Mouse (Mus musculus) liver, postnatal 0 days (tissue): ENCODE measurements around the gene Nat14. TPM values are rescaled to one million over a fixed set of nuclear protein-coding genes. Genes with fewer than 3 reads are reported as not detected.

Experiments
- ATAC-seq: fragments of 200-750 bp; cut with Nextera tagmentation; 2 replicates; pipeline ENCODE4 v1.8.0; 2017; ENCODE audit warnings: mild to moderate bottlenecking, moderate library complexity
- DNase-seq: peaks from one replicate; pipeline ENCODE4 v3.0.0-alpha.2; 2016
- H3K27ac ChIP-seq: fragments of 300-500 bp; sonication (generic); 2 replicates; pipeline ENCODE4 v1.5.1; 2014; ENCODE audit warnings: antibody characterized with exemption, moderate library complexity, mild to moderate bottlenecking, low read depth
- H3K27me3 ChIP-seq: fragments of 300-500 bp; sonication (generic); 2 replicates; pipeline ENCODE4 v1.6.1; 2014; ENCODE audit warnings: low read length, control low read depth, mixed read lengths; ENCODE audit not compliant: insufficient read depth
- H3K36me3 ChIP-seq: fragments of 300-500 bp; sonication (generic); replicated peaks from 2 replicates; pipeline ENCODE4 v1.6.1; 2014; ENCODE audit warnings: mild to moderate bottlenecking, control low read depth, low read length, moderate library complexity, mixed read lengths; ENCODE audit not compliant: insufficient read depth
- H3K4me1 ChIP-seq: fragments of 300-500 bp; sonication (generic); 2 replicates; pipeline ENCODE4 v1.6.1; 2014; ENCODE audit warnings: antibody characterized with exemption, mild to moderate bottlenecking, control low read depth; ENCODE audit not compliant: insufficient read depth
- H3K4me2 ChIP-seq: fragments of 300-500 bp; sonication (generic); 2 replicates; pipeline ENCODE4 v1.6.1; 2014; ENCODE audit warnings: low read depth, mild to moderate bottlenecking, low read length, moderate library complexity, mixed read lengths
- H3K4me3 ChIP-seq: fragments of 300-500 bp; sonication (generic); 2 replicates; pipeline ENCODE4 v1.5.1; 2014; ENCODE audit warnings: low read depth, low read length
- H3K9ac ChIP-seq: fragments of 300-500 bp; sonication (generic); replicated peaks from 2 replicates; pipeline ENCODE4 v1.6.1; 2014; ENCODE audit warnings: mild to moderate bottlenecking, moderate library complexity
- H3K9me3 ChIP-seq: fragments of 300-500 bp; sonication (generic); 2 replicates; pipeline ENCODE4 v1.6.1; 2016; ENCODE audit warnings: mild to moderate bottlenecking, control low read depth, low read length, mixed read lengths
- CTCF ChIP-seq: sonication (generic); IDR thresholded peaks from 2 replicates; pipeline ENCODE4 v1.5.1; 2016; ENCODE audit warnings: antibody characterized with exemption, low read depth
- EP300 ChIP-seq: IDR thresholded peaks from 2 replicates; pipeline ENCODE4 v1.6.1; 2016; ENCODE audit warnings: antibody characterized with exemption, low read depth, mild to moderate bottlenecking
- WGBS: fragments of 180-500 bp; shearing (Covaris S2); extraction: QIAGEN DNeasy Blood & Tissue Kit; methylation state at CpG from one replicate; pipeline ENCODE4 v1.1.7; 2014; ENCODE audit not compliant: insufficient replicate concordance; 5-methylcytosine and 5-hydroxymethylcytosine counted together
- polyA plus RNA-seq: library from polyadenylated mRNA; unstranded; fragments of >200 nt; fragmentation: Nextera tagmentation; extraction: Ambion mirVana; gene quantifications from 2 replicates; pipeline ENCODE4 v1.2.1, GENCODE M21; 2015

Nat14 gene
- polyA plus RNA-seq, 1 experiment from 2014 or later, result 0.20 TPM

DNA sequence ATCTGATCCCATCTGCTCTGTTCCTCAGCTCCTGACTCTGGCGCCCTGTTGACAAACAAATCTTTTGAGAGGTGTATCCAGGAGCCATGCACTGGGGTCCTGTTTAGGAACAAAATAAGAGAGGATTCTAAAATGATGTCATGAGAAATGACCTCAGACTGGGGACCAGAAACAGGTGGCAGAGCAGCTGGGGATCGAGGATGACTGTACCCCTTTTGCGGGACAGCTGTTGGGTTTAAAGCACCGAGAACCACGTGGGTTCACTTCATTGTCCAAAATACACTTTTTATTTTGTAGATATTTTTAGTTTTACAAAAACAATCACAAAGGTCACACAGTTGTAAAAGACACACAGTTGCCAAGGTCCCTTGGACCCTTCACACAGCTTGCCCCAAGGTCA lies 43.2 kb downstream of the Nat14 start:
- no peak for ATAC-seq
- H3K4me2 ChIP-seq, result no peak overlapping the region
- no peak overlapping the region for H3K9ac ChIP-seq
- no peaks in the 10 kb centered on the region for H3K4me1 ChIP-seq
- no peak for DNase-seq
- no peaks in the 10 kb centered on the region for H3K27me3 ChIP-seq
- TF ChIP-seq EP300 (no peak), CTCF (no peak)
- H3K4me3 ChIP-seq, result no peak overlapping the region
- H3K36me3 ChIP-seq, result no peaks in the 10 kb centered on the region
- no peak overlapping the region for H3K27ac ChIP-seq
- no peaks in the 10 kb centered on the region for H3K9me3 ChIP-seq
- 74% methylated on average over 5 of the region's 5 CpGs for WGBS

- WGBS, result 35% methylated on average over 6 of the region's 6 CpGs
- H3K27me3 ChIP-seq, result no peaks in the 10 kb centered on the region
- DNase-seq (no peak), ATAC-seq (no peak)
- H3K27ac ChIP-seq, result no peak within 1 kb of the TSS
- no peak within 1 kb of the TSS for H3K9ac ChIP-seq
- H3K36me3 ChIP-seq, result no peaks in the 10 kb centered on the region
- no peaks in the 10 kb centered on the region for H3K9me3 ChIP-seq
- no peak within 1 kb of the TSS for H3K4me2 ChIP-seq
- no peaks in the 10 kb centered on the region for H3K4me1 ChIP-seq
- TF ChIP-seq CTCF (no peak), EP300 (no peak)
- no peak within 1 kb of the TSS for H3K4me3 ChIP-seq
Observed at GRCm38 (mm10) chr7:4971068-4971467, 49.2 kb downstream of the Nat14 start, which contains the start of gene Sbk3. TSS of gene Sbk3 (minus strand) at chr7:4971168.

GRCm38 (mm10) chr7:4971710-4972109 lies 49.9 kb downstream of the Nat14 start:
- ATAC-seq (no peak), DNase-seq (no peak)
- no peak overlapping the region for H3K9ac ChIP-seq
- no peak for TF ChIP-seq EP300
- TF ChIP-seq CTCF, result no peak
- no peaks in the 10 kb centered on the region for H3K9me3 ChIP-seq
- H3K4me3 ChIP-seq, result no peak overlapping the region
- no peak overlapping the region for H3K27ac ChIP-seq
- no peak overlapping the region for H3K4me2 ChIP-seq
- H3K36me3 ChIP-seq, result no peaks in the 10 kb centered on the region
- 31% methylated on average over 7 of the region's 7 CpGs for WGBS
- H3K27me3 ChIP-seq, result no peaks in the 10 kb centered on the region
- H3K4me1 ChIP-seq, result no peaks in the 10 kb centered on the region

- WGBS, result 48% methylated on average over 18 of the region's 18 CpGs
- H3K36me3 ChIP-seq, result no peaks in the 10 kb centered on the region
- H3K27me3 ChIP-seq, result no peaks in the 10 kb centered on the region
- H3K9ac ChIP-seq, result no peak overlapping the region
- H3K4me2 ChIP-seq, result no peak overlapping the region
- H3K4me3 ChIP-seq, result no peak overlapping the region
- no peak for DNase-seq
- H3K9me3 ChIP-seq, result no peaks in the 10 kb centered on the region
- TF ChIP-seq EP300 (no peak), CTCF (no peak)
- H3K27ac ChIP-seq, result no peak overlapping the region
- ATAC-seq, result no peak
- H3K4me1 ChIP-seq, result no peaks in the 10 kb centered on the region
Observed at GRCm38 (mm10) chr7:4972321-4973047, 50.7 kb downstream of the Nat14 start.

Other genes starting within 250 kb of the Nat14 start
- gene Hspbp1, start 237.0 kb upstream of the Nat14 start, polyA plus RNA-seq, result 27.6 and 33.1 TPM in 2 replicates
- not detected in 2 replicates for gene Brsk1, start 231.4 kb upstream of the Nat14 start, polyA plus RNA-seq
- gene Tmem150b, start 196.8 kb upstream of the Nat14 start, polyA plus RNA-seq, result 0.29 and 0.34 TPM in 2 replicates
- 25.9 and 33.6 TPM in 2 replicates for gene Kmt5c, start 181.9 kb upstream of the Nat14 start, polyA plus RNA-seq
- gene Cox6b2, start 168.9 kb upstream of the Nat14 start, polyA plus RNA-seq, result 63.8 and 68.7 TPM in 2 replicates
- gene Fam71e2, start 150.7 kb upstream of the Nat14 start, polyA plus RNA-seq, result not detected in 2 replicates
- gene Il11, start 139.2 kb upstream of the Nat14 start, polyA plus RNA-seq, result 0.07 TPM in 1 of 2 replicates, not detected in the other
- 0.34 TPM in 1 of 2 replicates, not detected in the other for gene Tmem190, start 139.1 kb upstream of the Nat14 start, polyA plus RNA-seq
- gene Tmem238, start 132.4 kb upstream of the Nat14 start, polyA plus RNA-seq, result 23.6 and 24.2 TPM in 2 replicates
- gene Rpl28, start 129.2 kb upstream of the Nat14 start, polyA plus RNA-seq, result 280 and 288 TPM in 2 replicates
- 135 and 139 TPM in 2 replicates for gene Ube2s, start 109.4 kb upstream of the Nat14 start, polyA plus RNA-seq
- not detected in 2 replicates for gene Shisa7, start 77.3 kb upstream of the Nat14 start, polyA plus RNA-seq
- 8.0 and 8.3 TPM in 2 replicates for gene Isoc2b, start 51.8 kb upstream of the Nat14 start, polyA plus RNA-seq
- 2.3 and 2.4 TPM in 2 replicates for gene Isoc2a, start 44.9 kb upstream of the Nat14 start, polyA plus RNA-seq
- not detected in 2 replicates for gene Gm36210, start 15.5 kb upstream of the Nat14 start, polyA plus RNA-seq
- 0.90 and 1.0 TPM in 2 replicates for gene Zfp628, start 6.8 kb upstream of the Nat14 start, polyA plus RNA-seq
- 0.06 TPM in 2 replicates for gene Ssc5d, start 3.8 kb downstream of the Nat14 start, polyA plus RNA-seq
- gene Sbk2, start 42.4 kb downstream of the Nat14 start, polyA plus RNA-seq, result 0.09 TPM in 1 of 2 replicates, not detected in the other
- not detected in 2 replicates for gene Sbk3, start 49.1 kb downstream of the Nat14 start, polyA plus RNA-seq
- gene Zfp579, start 74.1 kb downstream of the Nat14 start, polyA plus RNA-seq, result 3.2 and 4.0 TPM in 2 replicates
- gene Zfp524, start 92.4 kb downstream of the Nat14 start, polyA plus RNA-seq, result 9.1 and 10.4 TPM in 2 replicates
- gene Fiz1, start 92.7 kb downstream of the Nat14 start, polyA plus RNA-seq, result 9.6 and 10.1 TPM in 2 replicates
- 1.8 and 2.1 TPM in 2 replicates for gene Gm44973, start 93.5 kb downstream of the Nat14 start, polyA plus RNA-seq
- 1.2 and 1.3 TPM in 2 replicates for gene Zfp865, start 98.3 kb downstream of the Nat14 start, polyA plus RNA-seq
- gene Ccdc106, start 98.5 kb downstream of the Nat14 start, polyA plus RNA-seq, result 0.12 TPM in 1 of 2 replicates, not detected in the other
- gene 4632433K11Rik, start 112.1 kb downstream of the Nat14 start, polyA plus RNA-seq, result not detected in 2 replicates
- gene Zfp784, start 116.4 kb downstream of the Nat14 start, polyA plus RNA-seq, result 1.9 and 2.4 TPM in 2 replicates
- gene Zfp580, start 129.5 kb downstream of the Nat14 start, polyA plus RNA-seq, result 3.2 and 4.4 TPM in 2 replicates
- gene U2af2, start 140.1 kb downstream of the Nat14 start, polyA plus RNA-seq, result 34.7 and 36.8 TPM in 2 replicates
- gene Epn1, start 158.2 kb downstream of the Nat14 start, polyA plus RNA-seq, result 34.7 and 38.0 TPM in 2 replicates
- gene Rfpl4, start 194.9 kb downstream of the Nat14 start, polyA plus RNA-seq, result not detected in 2 replicates
- 0.42 and 0.78 TPM in 2 replicates for gene Rasl2-9, start 203.9 kb downstream of the Nat14 start, polyA plus RNA-seq
- not detected in 2 replicates for gene Vmn1r55, start 227.6 kb downstream of the Nat14 start, polyA plus RNA-seq